Mouse (Mus musculus): Measurements from ENCODE around the gene Rabep2.
"Not testable (repeated sequence)": the region's sequence is repeated elsewhere in the genome, so short reads cannot be mapped to it uniquely, and the experiment has no call there.

Gene Rabep2

GRCm38 (mm10) chr7:126465246-126466030 is 36.9 kb downstream of the Rabep2 start:
- no peak for DNase-seq

DNA sequence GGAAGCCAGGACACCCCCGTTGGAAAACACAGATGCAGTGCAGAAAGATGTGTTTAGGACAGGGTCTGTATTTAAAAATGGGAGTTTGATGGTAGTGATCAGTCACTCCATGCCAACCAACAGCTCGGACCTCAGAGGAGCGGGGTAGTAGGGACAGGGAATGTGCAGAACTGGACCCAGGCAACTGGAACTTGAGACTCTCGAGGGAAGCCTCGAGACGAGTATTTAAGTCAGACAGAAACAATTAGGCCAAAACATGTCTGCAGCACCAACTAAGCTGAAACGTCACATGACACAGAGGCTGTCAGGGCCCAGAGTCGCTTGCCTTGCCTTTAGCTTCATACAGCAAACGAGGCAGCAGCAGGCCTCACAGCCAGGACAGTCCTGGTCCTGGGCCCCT is 37.6 kb downstream of the Rabep2 start:
- DNase-seq = no peak

DNA sequence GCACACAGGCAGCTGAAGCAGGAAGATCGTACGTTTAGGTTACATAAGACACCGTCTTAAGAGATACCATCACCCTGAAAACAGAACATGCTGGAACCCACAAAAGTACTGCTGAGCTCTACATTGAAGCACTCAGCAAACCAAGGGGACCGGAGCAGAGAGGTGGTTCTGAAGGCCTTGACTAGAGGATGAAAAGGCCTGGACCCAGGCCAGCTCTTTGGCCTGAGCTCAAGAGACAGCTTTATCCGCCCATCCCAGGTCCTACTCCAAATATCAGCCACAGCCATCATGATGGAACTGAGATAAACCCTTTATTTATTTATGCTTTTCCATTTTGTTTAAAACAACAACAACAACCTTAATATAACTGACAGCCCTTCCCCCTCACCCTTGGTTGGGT is 38.1 kb downstream of the Rabep2 start:
- no peak for DNase-seq

GRCm38 (mm10) chr7:126467271-126467670 is 38.7 kb downstream of the Rabep2 start:
- DNase-seq = peak; percentile 25 to 37

DNA sequence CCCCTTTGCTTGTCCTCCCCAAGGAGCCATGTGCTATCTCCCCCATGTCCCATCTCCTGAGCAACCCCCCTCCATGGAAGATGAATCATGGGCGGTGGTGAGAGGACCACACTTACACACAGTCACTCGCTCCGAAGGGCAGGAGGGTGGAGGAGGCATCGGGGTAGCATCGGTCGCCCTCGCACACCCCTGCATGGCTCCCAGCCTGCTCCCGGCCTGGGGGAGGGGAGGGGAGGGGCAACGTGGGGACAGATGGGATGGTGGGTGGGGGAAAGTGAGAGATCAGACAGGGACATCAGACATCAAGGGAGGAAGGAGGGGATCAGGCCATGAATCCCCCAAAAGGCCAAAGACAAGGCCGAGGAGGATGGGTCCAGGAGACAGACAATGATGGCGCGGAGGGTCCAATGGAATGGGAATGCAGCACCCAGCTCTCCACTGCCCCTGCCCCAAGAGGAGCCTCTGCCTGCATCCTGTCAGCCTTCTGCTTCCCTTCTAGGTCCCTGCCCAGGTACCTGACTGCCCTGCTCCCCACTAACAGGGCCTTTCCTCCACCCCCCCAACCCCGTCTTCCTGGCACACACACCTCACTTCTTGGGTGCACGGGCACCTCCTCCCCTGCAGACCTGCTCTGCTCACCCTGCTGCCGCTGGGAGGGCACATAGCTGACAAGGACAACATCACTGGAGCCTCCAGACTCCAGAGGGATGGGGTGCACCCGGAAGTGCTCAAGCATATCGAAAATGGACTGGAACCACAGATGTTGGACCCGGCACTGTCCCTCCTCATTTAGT is 39.5 kb downstream of the Rabep2 start:
- DNase-seq = no peak

DNA sequence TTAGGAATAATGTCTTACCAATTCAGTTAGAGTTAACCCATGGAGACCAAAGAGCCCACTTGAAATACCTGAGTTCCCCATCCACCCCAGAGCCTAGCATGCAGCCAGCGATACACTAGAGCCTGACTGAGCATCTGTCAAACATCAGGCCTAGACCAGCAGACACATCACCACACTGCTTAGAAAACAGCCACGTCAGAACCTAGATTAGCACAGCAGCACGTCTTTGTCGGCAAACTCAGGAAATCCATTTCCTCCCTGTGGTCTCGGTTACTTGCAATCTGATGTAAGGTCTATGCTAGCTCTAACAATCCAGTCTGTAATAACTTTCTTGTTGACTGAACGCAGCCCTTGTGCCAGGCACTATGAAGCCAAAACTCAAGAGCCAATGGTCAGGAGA is 41.5 kb downstream of the Rabep2 start:
- no peak for DNase-seq

- no peak for DNase-seq
Observed at GRCm38 (mm10) chr7:126471361-126471760, 42.8 kb downstream of the Rabep2 start.

GRCm38 (mm10) chr7:126471853-126472252 is 43.3 kb downstream of the Rabep2 start:
- no peak for DNase-seq

- no peak for DNase-seq
Observed at GRCm38 (mm10) chr7:126472306-126472705, 43.7 kb downstream of the Rabep2 start.

DNA sequence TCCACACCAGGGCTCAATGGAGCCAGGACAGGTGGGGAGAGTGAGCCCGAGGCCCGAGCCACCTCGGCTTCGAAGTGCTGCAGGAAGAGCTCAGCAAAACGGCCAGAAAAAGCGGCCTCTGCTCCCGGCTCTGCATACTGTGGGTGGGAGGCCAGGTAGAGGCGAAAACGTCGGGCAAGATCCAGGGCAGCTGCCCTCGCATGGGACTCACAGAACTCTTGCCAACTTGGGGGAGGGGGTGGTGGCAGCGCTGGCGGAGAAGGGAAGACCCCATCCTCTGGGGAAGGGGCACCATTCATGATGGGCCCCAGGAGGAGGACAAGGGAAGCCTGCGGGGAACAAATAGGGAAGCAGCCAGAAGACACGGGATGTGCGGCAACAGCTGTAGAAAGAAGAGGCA is 44.2 kb downstream of the Rabep2 start:
- DNase-seq = no peak

DNA sequence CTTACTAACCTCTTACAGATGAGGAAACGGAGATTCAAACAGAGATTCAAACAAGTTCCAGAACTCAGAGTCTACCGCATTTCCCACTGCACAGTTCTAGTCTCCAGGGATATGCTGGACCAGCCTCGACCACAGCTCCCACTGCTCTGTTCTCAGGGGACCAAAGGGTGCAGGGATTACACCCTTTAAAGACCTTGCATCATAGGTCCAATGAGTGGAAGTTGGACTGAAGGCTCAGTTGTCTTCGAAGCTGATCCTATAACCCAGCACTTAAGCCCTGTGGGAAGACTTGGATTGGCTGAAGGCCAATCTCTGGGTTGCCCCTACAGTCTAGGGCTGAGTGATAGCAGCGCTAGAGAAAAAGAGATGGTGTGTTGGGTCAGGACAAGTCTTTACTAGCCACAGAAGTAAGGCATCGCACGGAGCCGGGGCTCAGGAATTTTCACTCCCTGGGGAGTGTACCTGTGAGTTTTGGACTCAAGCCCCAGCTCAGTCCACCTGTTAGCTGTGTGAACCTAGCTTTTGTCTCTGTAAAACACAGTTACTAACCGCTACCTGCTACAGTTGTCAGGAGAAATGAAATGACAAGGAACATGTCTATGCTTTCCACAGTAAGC is 45.0 kb downstream of the Rabep2 start:
- no peak for DNase-seq

DNA sequence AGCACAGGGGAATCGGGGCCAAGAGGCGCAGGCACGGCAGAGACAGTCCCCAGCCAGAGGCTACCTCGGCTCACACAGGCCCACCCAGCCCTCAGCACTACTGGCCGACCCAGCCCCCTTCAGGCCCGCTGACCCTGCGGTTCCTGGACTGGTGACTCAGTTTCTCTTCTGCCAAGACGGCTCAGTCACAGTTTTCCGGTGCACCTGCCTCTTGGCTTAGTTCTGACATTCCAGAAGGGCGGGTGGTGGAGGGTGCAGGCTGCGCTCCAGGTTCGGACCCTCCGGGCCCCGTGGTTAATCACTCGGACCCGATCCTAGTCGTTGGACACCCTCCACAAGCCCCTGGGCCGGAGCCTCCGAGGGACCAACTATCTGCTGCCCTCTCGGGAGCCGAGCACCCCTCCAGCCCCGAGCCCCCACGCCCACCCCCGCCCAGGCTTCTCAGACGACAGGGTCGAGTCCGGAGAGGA is 46.0 kb downstream of the Rabep2 start:
- DNase-seq = peak in 1 of 2 experiments; percentile 37

GRCm38 (mm10) chr7:126474993-126475581 is 46.5 kb downstream of the Rabep2 start, which contains the start of gene Sh2b1:
Gene Sh2b1, minus strand, starts transcription at chr7:126475424.
- peak; percentile 88 to 89 for DNase-seq

- no peak for DNase-seq
Observed at GRCm38 (mm10) chr7:126481699-126482098, 53.1 kb downstream of the Rabep2 start.

GRCm38 (mm10) chr7:126482392-126482871 is 53.9 kb downstream of the Rabep2 start:
- DNase-seq = peak; percentile 79 to 87

DNA sequence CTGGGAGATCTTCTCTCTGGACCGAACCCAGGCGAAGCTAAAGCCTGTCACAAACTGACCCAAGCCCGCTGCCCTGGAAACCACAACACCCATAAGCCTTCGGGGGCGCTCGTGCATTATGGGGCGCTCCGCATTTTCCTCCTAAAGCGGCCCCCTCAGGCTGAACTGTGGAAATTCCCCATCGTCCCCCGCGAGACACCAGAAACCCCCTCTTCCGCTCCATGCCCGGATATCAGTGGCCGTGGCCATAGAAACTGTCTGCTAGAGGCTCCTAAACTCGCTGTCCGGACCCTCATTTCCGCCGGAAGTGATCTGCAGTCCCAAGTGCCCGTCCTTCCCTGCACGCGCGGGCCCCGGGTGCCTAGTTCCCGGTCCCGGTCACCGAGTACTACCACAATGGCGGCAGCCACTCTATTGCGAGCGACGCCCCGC is 58.5 kb downstream of the Rabep2 start, which contains the start of gene Tufm:
Tufm (plus strand) TSS at position 310 of the 432 bp plus-strand sequence.
- DNase-seq = peak; percentile 96

- not testable (repeated sequence) for DNase-seq
Observed at GRCm38 (mm10) chr7:126487617-126488385, 59.2 kb downstream of the Rabep2 start.

- DNase-seq = no peak
Observed at GRCm38 (mm10) chr7:126491005-126491404, 62.4 kb downstream of the Rabep2 start.

DNA sequence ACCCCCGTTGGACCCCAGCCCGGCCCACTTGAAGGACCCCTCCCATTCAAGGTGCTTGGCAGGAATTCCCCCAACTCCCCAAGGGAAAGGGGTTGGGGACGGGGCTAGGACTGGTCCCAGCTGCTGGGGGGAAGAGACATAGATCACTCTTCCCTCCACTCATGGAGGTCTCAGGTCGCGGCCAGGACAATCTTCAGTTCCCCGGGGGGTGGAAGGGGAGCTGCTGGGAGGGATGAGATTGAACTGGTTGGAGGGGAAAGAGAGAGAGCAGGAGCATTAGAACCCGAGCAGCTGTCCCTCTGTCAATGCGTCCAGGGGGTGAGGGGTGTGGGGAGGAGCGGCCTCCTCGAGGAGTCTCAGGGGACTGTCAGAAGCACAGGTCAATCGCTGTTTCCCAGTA is 63.4 kb downstream of the Rabep2 start:
- no peak for DNase-seq

GRCm38 (mm10) chr7:126494120-126494519 is 65.6 kb downstream of the Rabep2 start:
- no peak for DNase-seq

DNA sequence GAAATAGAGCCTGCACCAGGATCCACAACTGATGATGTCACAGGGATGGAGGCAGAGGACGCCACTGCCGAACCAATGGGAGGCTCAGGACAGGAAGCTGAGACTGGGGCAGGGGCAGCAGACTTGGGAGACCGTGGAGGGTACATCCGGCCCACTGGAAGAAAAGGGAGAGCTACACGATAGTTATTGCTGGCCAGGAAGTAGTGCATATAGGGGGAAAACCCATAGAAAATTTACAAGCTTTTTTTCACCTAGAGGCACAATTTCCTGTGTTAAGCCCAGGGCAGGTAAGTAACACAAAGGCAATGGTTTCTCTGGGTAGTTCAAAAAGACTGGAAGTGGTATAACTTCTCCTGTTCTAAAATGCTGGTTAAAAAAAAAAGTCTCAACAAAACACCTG is 67.9 kb downstream of the Rabep2 start:
- no peak for DNase-seq

DNA sequence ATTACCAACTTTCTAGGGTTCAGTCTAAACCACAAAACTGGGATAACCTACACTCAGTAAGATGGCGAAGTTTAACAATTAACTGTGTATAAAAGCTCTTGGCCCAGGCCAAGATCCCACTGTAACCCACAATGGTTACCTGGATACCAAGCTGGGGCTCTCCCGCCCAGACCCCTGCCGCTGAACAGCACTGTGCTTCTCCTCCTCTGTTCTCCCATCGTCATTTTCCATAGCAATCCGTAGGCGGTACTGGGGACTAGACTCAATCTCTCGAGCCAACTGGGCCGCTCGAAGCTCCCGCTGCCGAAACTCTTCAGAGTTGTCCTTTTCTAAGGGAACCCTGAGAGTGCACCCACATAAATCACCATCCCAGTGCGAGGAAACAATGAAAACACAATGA is 69.4 kb downstream of the Rabep2 start:
- DNase-seq = no peak

Data from cerebellum, postnatal 36 days (tissue).